Mouse (Mus musculus): ENCODE measurements around the gene Traf7.

Gene Traf7

DNA sequence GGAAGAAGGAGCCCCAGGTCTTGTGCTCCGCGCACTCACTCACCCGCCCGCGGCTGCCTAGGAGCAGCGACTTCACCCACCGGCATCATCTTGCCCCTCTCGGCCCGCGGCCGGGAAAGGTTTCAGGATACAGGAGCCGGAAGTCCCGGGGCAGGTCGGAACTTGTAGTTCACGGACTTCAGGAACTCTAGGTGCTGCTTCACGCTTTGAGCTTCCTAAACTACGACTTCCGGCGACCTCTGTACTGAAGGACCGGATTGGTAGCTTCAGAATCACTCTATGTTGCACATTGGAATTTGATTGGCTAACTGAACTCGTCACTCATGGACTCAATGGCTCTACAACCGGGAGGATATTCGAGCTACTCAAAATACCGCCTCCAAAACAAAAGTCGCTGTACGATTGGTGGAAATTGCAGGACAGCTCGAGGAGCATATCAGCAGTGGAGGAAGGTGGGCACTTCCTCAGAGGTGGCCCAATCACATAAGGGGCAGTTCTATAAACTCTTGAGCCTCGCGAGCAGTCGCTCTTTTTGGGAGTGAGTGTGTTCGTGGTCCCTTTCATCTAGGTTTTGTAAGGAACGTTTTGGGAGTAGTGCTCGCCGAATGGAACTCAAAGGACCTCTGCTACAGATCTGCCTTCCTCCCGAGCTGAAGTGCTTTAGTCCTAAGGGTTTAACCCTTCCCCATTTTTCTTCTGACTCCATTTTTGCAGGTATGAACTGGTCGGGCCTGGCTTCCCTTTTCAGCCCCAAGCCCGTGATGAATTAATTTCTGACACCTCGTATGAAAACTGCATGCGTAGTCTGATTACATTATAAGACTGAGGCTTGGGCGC is at the start of gene Traf7:
Traf7 (minus strand) TSS at position 216 of the 837 bp plus-strand sequence.
- DNase-seq (ENCODE audit: low spot score), result peak; percentile 100

DNA sequence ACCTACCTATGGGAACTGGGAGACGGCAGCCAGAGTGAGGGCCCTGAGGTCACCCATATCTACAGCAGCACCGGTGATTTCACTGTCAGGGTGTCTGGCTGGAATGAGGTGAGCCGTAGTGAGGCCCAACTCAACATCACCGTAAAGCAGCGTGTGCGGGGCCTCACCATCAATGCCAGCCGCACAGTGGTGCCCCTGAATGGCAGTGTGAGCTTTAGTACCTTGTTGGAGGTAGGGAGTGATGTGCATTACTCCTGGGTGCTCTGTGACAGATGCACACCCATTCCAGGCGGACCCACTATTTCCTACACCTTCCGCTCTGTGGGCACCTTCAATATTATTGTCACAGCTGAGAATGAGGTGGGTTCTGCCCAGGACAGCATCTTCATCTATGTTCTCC is 46.1 kb upstream of the Traf7 start:
- no peak for DNase-seq (ENCODE audit: low spot score)

DNA sequence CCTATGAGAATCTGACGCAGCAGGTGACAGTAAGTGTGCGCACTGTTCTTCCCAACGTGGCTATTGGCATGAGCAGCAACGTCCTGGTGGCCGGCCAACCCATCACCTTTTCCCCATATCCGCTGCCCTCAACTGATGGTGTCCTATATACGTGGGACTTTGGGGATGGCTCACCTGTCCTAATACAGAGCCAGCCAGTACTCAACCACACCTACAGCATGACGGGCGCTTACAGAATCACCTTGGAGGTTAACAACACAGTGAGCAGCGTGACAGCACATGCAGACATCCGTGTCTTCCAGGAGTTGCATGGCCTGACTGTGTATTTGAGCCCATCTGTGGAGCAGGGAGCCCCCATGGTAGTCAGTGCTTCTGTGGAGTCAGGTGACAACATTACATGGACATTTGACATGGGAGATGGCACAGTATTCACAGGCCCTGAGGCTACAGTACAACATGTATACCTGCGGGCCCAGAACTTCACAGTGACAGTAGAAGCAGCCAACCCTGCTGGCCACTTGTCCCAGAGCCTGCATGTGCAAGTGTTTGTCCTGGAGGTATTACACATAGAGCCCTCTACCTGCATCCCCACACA is 45.0 kb upstream of the Traf7 start:
- no peak for DNase-seq (ENCODE audit: low spot score)

- DNase-seq (ENCODE audit: low spot score), result no peak
Measured at GRCm38 (mm10) chr17:24569837-24570236, 42.1 kb upstream of the Traf7 start.

DNA sequence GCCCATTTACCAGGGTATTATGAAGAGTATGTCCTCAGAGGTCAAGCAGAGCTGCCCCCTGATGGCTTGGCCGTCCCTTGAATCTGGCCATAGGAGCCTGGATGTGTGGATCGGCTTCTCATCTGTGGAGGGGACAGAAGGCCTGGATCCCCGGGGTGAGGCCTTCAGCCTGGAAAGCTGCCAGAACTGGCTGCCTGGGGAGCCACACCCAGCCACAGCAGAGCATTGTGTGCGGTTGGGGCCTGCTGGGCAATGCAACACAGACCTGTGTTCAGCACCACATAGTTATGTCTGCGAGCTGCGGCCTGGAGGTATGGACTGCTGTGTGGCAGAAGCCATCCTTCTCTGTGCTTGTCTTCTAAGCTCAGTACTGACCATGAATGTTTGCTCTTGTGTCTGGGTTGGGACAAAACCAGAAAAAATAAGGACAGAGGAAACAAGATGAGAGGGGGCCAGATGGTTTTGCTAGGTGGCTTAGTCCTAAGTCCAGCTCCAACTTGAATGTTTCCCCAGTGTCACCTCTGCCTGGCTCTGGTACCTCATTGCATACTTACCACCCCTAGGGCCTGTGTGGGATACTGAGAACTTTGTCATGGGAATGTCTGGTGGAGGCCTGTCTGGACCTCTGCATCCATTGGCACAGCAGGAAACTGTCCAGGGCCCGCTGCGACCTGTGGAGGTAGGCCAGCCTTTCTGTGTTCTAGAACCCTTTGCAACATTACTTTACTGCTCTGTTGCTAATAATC is 39.5 kb upstream of the Traf7 start:
- no peak for DNase-seq (ENCODE audit: low spot score)

DNA sequence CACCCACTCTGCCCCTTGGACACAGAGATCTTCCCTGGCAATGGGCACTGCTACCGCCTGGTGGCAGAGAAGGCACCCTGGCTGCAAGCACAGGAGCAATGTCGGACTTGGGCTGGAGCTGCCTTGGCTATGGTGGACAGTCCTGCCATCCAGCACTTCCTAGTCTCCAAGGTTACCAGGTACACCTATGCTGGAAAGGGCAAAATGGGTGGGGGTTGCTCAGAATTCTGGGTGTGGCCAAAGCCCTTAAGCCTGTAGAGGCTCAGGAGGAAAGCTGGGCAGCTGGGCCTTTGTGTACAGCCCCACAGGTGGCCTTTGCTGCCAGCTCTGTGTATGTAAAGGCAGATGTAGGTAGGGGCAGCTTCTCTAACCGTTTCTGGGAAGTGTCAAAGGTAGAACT is 38.1 kb upstream of the Traf7 start:
- DNase-seq (ENCODE audit: low spot score), result no peak

GRCm38 (mm10) chr17:24565092-24565491 is 37.4 kb upstream of the Traf7 start:
- DNase-seq (ENCODE audit: low spot score), result no peak

GRCm38 (mm10) chr17:24564422-24564821 is 36.7 kb upstream of the Traf7 start:
- no peak for DNase-seq (ENCODE audit: low spot score)

- DNase-seq (ENCODE audit: low spot score), result no peak
Measured at GRCm38 (mm10) chr17:24563638-24564037, 35.9 kb upstream of the Traf7 start.

DNA sequence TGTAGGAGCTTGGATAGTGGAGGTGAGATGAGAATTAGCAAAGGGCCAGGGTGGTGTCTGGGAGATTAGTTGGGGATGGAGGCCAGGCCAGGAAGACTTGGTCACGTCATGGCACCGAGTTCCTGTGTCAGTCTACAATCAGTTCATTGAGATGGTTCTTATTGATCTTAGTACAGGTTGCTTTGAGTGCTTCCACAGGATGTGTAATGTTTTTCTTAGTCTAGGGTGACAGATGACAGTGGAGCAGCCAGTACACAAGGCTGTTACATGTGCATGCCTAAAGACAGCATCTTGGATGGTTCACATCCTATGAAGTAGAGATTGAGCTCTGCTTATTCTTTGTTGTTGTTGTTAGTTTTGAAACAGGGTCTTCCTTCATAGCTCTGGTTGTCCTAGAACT is 33.9 kb upstream of the Traf7 start:
- no peak for DNase-seq (ENCODE audit: low spot score)

GRCm38 (mm10) chr17:24560301-24561028 is 32.7 kb upstream of the Traf7 start:
- peak; percentile 55 for DNase-seq (ENCODE audit: low spot score)

GRCm38 (mm10) chr17:24559146-24559545 is 31.4 kb upstream of the Traf7 start:
- no peak for DNase-seq (ENCODE audit: low spot score)

- no peak for DNase-seq (ENCODE audit: low spot score)
Measured at GRCm38 (mm10) chr17:24558600-24559099, 30.9 kb upstream of the Traf7 start.

GRCm38 (mm10) chr17:24557091-24557490 is 29.4 kb upstream of the Traf7 start:
- DNase-seq (ENCODE audit: low spot score), result no peak

GRCm38 (mm10) chr17:24551050-24551444 is 23.3 kb upstream of the Traf7 start:
- no peak for DNase-seq (ENCODE audit: low spot score)

DNA sequence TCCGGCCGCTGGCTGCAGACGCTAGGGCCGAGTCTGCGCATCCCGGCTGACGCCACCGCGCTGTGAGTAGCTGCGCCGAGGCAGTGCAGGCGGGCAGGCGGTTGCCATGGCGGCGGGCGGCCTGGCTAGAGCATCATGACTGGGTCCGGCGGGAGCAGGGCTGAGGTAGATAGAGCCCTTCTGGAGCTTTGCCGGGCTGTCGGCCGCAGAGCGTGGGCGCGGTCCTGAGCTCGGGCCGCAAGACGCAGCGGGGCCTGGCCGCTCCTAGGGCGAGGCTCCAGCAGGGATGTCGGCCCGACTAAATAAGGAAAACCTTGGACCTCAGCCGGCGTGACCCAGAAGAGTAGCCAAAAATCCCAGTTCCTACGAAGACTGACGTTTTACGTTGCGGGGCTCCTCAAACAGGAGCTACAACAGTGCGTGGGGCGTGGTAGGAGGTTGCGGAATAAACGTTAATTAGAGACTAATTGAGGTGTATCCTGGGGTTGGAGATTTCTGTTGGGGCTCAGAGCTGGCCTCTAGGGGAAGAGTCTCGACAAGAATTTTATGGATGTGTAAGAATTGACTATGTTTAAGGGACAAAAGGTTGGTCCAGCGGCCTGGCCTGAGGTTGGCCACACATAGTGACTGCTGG is 22.8 kb upstream of the Traf7 start:
- DNase-seq (ENCODE audit: low spot score), result peak; percentile 67

- DNase-seq (ENCODE audit: low spot score), result peak; percentile 100
Measured at GRCm38 (mm10) chr17:24549618-24550415, 22.1 kb upstream of the Traf7 start, which contains the start of gene Pkd1. Gene Pkd1, plus strand, starts transcription at chr17:24549834.

DNA sequence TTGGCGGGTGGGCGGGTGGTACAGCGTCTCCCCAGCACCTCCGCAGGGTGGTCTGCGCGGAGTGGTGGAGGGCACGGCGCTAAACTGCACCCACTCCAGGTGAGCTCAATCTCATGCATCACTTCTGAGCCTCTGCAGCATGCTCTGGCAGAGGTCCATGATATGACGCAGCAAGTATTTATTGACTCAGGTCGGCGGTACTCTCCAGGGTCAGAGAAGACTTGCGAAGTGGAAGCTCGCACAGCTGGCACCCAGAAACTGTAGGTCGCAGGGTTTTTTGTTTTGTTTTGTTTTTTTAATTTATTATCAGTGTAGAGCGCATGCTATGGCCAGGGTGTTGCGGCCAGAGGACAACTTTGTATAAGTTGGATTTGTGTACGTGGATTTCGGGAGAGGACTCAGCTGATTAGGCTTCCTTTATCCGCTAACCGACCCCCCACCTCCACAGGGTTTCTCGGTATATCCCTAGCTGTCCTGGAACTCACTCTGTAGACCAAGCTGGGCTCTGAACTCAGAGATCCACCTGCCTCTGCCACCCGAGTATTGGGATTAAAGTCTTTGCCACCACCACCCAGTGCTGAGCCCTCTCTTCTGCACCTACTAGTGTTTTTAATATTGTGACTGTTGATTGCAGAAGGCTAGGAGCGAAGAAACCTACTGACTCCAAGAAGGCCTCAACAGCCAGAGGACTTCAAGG is 21.3 kb upstream of the Traf7 start:
- peak; percentile 32 for DNase-seq (ENCODE audit: low spot score)

DNA sequence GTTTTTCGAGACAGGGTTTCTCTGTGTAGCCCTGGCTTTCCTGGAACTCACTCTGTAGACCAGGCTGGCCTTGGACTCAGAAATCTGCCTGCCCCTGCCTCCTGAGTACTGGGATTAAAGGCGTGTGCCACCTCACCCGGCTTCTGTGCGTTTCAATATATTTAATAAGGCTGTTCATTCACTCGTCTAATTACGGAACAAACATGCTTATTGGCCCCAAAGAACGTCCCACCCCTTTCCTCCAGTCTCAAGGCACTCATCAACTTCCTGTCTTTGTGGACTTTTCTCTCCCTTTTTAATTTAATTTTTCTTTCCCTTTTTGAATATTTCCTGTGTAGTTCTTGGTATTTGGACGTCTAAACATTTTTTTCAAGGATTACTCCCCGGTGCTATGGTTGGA is 20.7 kb upstream of the Traf7 start:
- no peak for DNase-seq (ENCODE audit: low spot score)

GRCm38 (mm10) chr17:24546234-24546633 is 18.5 kb upstream of the Traf7 start:
- no peak for DNase-seq (ENCODE audit: low spot score)

Data from adipocyte (in vitro differentiated cells).